Mouse (Mus musculus) retina, postnatal 7 days (tissue): ENCODE data around the gene Wdr47.
"Not testable (repeated sequence)": the region's sequence is repeated elsewhere in the genome, so short reads cannot be mapped to it uniquely, and the experiment has no call there.

Source experiments
- DNase-seq: peaks from one replicate; pipeline ENCODE4 v3.0.0-alpha.2; 2012; ENCODE audit warnings: low read depth, low spot score

Wdr47 gene

GRCm38 (mm10) chr3:108634761-108635160, 43.7 kb downstream of the Wdr47 start:
- no peak for DNase-seq

GRCm38 (mm10) chr3:108639412-108639811, 48.3 kb downstream of the Wdr47 start:
- no peak for DNase-seq

- DNase-seq: no peak
These were observed 49.9 kb downstream of the Wdr47 start for GRCm38 (mm10) chr3:108640998-108641397.

- no peak for DNase-seq
These were observed 53.8 kb downstream of the Wdr47 start for GRCm38 (mm10) chr3:108644856-108645255.

- DNase-seq: no peak
These were observed 55.0 kb downstream of the Wdr47 start for GRCm38 (mm10) chr3:108646036-108646435.

GRCm38 (mm10) chr3:108647681-108648080, 56.6 kb downstream of the Wdr47 start:
- not testable (repeated sequence) for DNase-seq

- no peak for DNase-seq
These were observed 62.0 kb downstream of the Wdr47 start for GRCm38 (mm10) chr3:108652866-108653642.

GRCm38 (mm10) chr3:108653710-108654379, 62.8 kb downstream of the Wdr47 start, which contains the start of gene Clcc1:
Clcc1 (plus strand) TSS chr3:108653913.
- peak; percentile 83 for DNase-seq

GRCm38 (mm10) chr3:108654566-108654965, 63.5 kb downstream of the Wdr47 start:
- DNase-seq: no peak

- no peak for DNase-seq
These were observed 64.4 kb downstream of the Wdr47 start for GRCm38 (mm10) chr3:108655486-108655885.

- no peak for DNase-seq
These were observed 67.5 kb downstream of the Wdr47 start for GRCm38 (mm10) chr3:108658612-108659011.

GRCm38 (mm10) chr3:108660941-108661340, 69.9 kb downstream of the Wdr47 start:
- no peak for DNase-seq

- DNase-seq: no peak
These were observed 85.5 kb downstream of the Wdr47 start for GRCm38 (mm10) chr3:108676616-108677015.

- DNase-seq: no peak
These were observed 89.9 kb downstream of the Wdr47 start for GRCm38 (mm10) chr3:108681004-108681403.

- not testable (repeated sequence) for DNase-seq
These were observed 92.5 kb downstream of the Wdr47 start for GRCm38 (mm10) chr3:108683597-108683996.

GRCm38 (mm10) chr3:108685701-108686100, 94.6 kb downstream of the Wdr47 start:
- no peak for DNase-seq

GRCm38 (mm10) chr3:108689015-108689441, 97.9 kb downstream of the Wdr47 start:
- DNase-seq: no peak

GRCm38 (mm10) chr3:108689446-108689845, 98.4 kb downstream of the Wdr47 start:
- DNase-seq: no peak

GRCm38 (mm10) chr3:108689979-108690378, 98.9 kb downstream of the Wdr47 start:
- no peak for DNase-seq

GRCm38 (mm10) chr3:108694321-108694720, 103.2 kb downstream of the Wdr47 start:
- no peak for DNase-seq
